Mouse (Mus musculus) limb, embryonic 11.5 days (tissue): ENCODE measurements around the gene Olfr76. TPM values are rescaled to one million over a fixed set of nuclear protein-coding genes. Genes with fewer than 3 reads are reported as not detected.
"Not testable (repeated sequence)": the region's sequence is repeated elsewhere in the genome, so short reads cannot be mapped to it uniquely, and the experiment has no call there.

Experiments
- ATAC-seq: fragments of 200-750 bp; cut with Nextera tagmentation; 2 replicates; pipeline ENCODE4 v1.8.0; 2017; ENCODE audit warnings: low read depth; ENCODE audit not compliant: insufficient number of reproducible peaks, low FRiP score, low TSS enrichment
- DNase-seq: peaks from one replicate; pipeline ENCODE4 v3.0.0-alpha.2; 2015; ENCODE audit warnings: low spot score
- H3K27ac ChIP-seq: fragments of 300-500 bp; sonication (generic); replicated peaks from 2 replicates; pipeline ENCODE4 v1.5.1; 2014; ENCODE audit warnings: low read depth, mild to moderate bottlenecking, low read length
- H3K27me3 ChIP-seq: fragments of 300-500 bp; sonication (generic); 2 replicates; pipeline ENCODE4 v1.6.1; 2014; ENCODE audit warnings: mild to moderate bottlenecking, low read length, mixed read lengths; ENCODE audit not compliant: control insufficient read depth, insufficient read depth
- H3K36me3 ChIP-seq: fragments of 300-500 bp; sonication (generic); 2 replicates; pipeline ENCODE4 v1.6.1; 2014; ENCODE audit warnings: mild to moderate bottlenecking, low read length, moderate library complexity, mixed read lengths; ENCODE audit not compliant: control insufficient read depth, insufficient read depth
- H3K4me1 ChIP-seq: fragments of 300-500 bp; sonication (generic); 2 replicates; pipeline ENCODE4 v1.6.1; 2014; ENCODE audit warnings: low read length, mixed read lengths; ENCODE audit not compliant: control insufficient read depth, insufficient read depth
- H3K4me2 ChIP-seq: fragments of 300-500 bp; sonication (generic); 2 replicates; pipeline ENCODE4 v1.6.1; 2014; ENCODE audit warnings: low read depth, mild to moderate bottlenecking, moderate library complexity; ENCODE audit not compliant: severe bottlenecking
- H3K4me3 ChIP-seq: fragments of 300-500 bp; sonication (generic); 2 replicates; pipeline ENCODE4 v1.5.1; 2014; ENCODE audit warnings: low read depth, low read length
- H3K9ac ChIP-seq: fragments of 300-500 bp; sonication (generic); 2 replicates; pipeline ENCODE4 v1.6.1; 2014; ENCODE audit warnings: mild to moderate bottlenecking, low read length
- H3K9me3 ChIP-seq: fragments of 300-500 bp; sonication (generic); 2 replicates; pipeline ENCODE4 v1.6.1; 2016; ENCODE audit warnings: low read length; ENCODE audit not compliant: control insufficient read depth
- WGBS: fragments of 180-500 bp; shearing (Covaris S2); extraction: QIAGEN DNeasy Blood & Tissue Kit; methylation state at CpG from one replicate; pipeline ENCODE4 v1.1.7; 2014; 5-methylcytosine and 5-hydroxymethylcytosine counted together
- polyA plus RNA-seq: library from polyadenylated mRNA; unstranded; fragments of >200 nt; fragmentation: Nextera tagmentation; extraction: Ambion mirVana; gene quantifications from 2 replicates; pipeline ENCODE4 v1.2.1, GENCODE M21; 2014

Olfr76 gene
- polyA plus RNA-seq, 1 experiment from 2014 or later = not detected

GRCm38 (mm10) chr19:12103234-12103633 is 19.8 kb downstream of the Olfr76 start, which contains the start of gene Olfr1427:
Gene Olfr1427, minus strand, starts transcription at chr19:12103334.
- Histone ChIP-seq H3K4me3 (no peak within 1 kb of the TSS), H3K9me3 (no peaks in the 10 kb centered on the region), H3K36me3 (no peaks in the 10 kb centered on the region), H3K27ac (no peak within 1 kb of the TSS), H3K4me2 (no peak within 1 kb of the TSS), H3K27me3 (no peaks in the 10 kb centered on the region), H3K9ac (no peak within 1 kb of the TSS), H3K4me1 (no peaks in the 10 kb centered on the region)
- DNase-seq (no peak), ATAC-seq (no peak)
- 95% methylated on average over 2 of the region's 2 CpGs for WGBS

GRCm38 (mm10) chr19:12091913-12092312 is 31.1 kb downstream of the Olfr76 start, which contains the start of gene Olfr1426:
Gene Olfr1426, minus strand, starts transcription at chr19:12092013.
- H3K4me3 ChIP-seq = no peak within 1 kb of the TSS
- 80% methylated on average over 1 of the region's 1 CpGs for WGBS
- H3K27me3 ChIP-seq = no peaks in the 10 kb centered on the region
- no peak for DNase-seq
- ATAC-seq = no peak
- no peaks in the 10 kb centered on the region for H3K9me3 ChIP-seq
- H3K4me1 ChIP-seq = no peaks in the 10 kb centered on the region
- H3K27ac ChIP-seq = no peak within 1 kb of the TSS
- H3K4me2 ChIP-seq = no peak within 1 kb of the TSS
- H3K36me3 ChIP-seq = no peaks in the 10 kb centered on the region
- no peak within 1 kb of the TSS for H3K9ac ChIP-seq

DNA sequence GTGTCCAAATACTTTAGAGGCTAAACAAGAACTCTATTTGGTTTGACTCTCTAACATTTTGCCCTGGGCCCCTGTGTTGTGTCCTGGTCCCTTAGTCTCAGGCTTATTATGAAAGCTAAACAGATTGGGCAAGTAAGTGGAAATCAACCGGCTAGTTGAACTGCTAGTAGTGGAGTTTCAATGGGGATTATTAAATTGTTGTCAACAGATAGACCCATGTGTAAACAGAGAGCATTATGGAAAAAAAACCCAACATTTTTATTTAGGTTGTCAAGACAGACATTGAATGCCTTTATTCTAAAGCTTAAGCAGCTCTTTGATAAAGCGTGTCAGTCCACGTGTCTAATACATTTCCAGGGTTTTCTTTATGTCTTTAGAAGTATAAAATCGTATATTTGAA is 45.4 kb downstream of the Olfr76 start, which contains the start of gene Olfr1425:
Olfr1425 (minus strand) TSS at position 101 of the 400 bp plus-strand sequence.
- ATAC-seq, DNase-seq, H3K4me3 ChIP-seq, H3K9ac ChIP-seq, H3K36me3 ChIP-seq, H3K9me3 ChIP-seq, H3K4me2 ChIP-seq, H3K27ac ChIP-seq, H3K4me1 ChIP-seq, H3K27me3 ChIP-seq: not testable (repeated sequence)
- WGBS = 89% methylated on average over 4 of the region's 4 CpGs

DNA sequence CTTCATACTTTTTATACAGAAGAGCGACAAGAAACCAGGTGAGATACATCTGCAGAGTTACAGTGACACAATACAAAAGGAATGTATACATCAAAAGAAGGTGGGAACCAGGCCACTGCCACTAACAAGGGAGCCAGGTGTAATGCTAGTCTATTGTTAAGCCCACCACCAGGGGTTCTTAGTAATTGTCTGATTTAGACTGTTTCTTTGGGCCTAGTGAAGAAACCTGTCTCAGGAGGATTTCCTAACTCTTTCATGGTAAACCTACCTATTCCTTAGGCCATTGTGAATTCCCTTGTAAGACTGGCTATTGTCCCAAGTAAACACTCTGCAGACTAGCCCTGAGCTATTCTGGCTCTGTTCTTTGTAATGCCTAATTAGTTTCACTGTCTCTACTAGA is 53.5 kb downstream of the Olfr76 start:
- 85% methylated on average over 1 of the region's 1 CpGs for WGBS
- H3K27me3 ChIP-seq, H3K9ac ChIP-seq, H3K9me3 ChIP-seq, H3K4me2 ChIP-seq, ATAC-seq, H3K4me1 ChIP-seq, H3K36me3 ChIP-seq, H3K4me3 ChIP-seq, H3K27ac ChIP-seq, DNase-seq: not testable (repeated sequence)

Other genes starting within 250 kb of the Olfr76 start
- gene Olfr1419, start 248.1 kb downstream of the Olfr76 start, polyA plus RNA-seq = not detected in 2 replicates
- not detected in 2 replicates for gene Olfr1420, start 236.6 kb downstream of the Olfr76 start, polyA plus RNA-seq
- 25.0 and 25.6 TPM in 2 replicates for gene Patl1, start 210.8 kb downstream of the Olfr76 start, polyA plus RNA-seq
- gene Osbp, start 157.3 kb downstream of the Olfr76 start, polyA plus RNA-seq = 6.1 and 7.2 TPM in 2 replicates
- gene Olfr1423, start 81.9 kb downstream of the Olfr76 start, polyA plus RNA-seq = not detected in 2 replicates
- gene Olfr1424, start 60.5 kb downstream of the Olfr76 start, polyA plus RNA-seq = not detected in 2 replicates
- not detected in 2 replicates for gene Olfr1425, start 45.5 kb downstream of the Olfr76 start, polyA plus RNA-seq
- gene Olfr1426, start 31.2 kb downstream of the Olfr76 start, polyA plus RNA-seq = not detected in 2 replicates
- not detected in 2 replicates for gene Olfr1427, start 19.9 kb downstream of the Olfr76 start, polyA plus RNA-seq
- not detected in 2 replicates for gene Olfr1428, start 7.3 kb downstream of the Olfr76 start, polyA plus RNA-seq
- gene Olfr1555-ps1, start 46.9 kb upstream of the Olfr76 start, polyA plus RNA-seq = not detected in 2 replicates
- gene Olfr1431, start 77.4 kb upstream of the Olfr76 start, polyA plus RNA-seq = not detected in 2 replicates
- gene Olfr1432, start 109.4 kb upstream of the Olfr76 start, polyA plus RNA-seq = not detected in 2 replicates
- not detected in 2 replicates for gene Olfr262, start 118.5 kb upstream of the Olfr76 start, polyA plus RNA-seq
- not detected in 2 replicates for gene Olfr235, start 137.8 kb upstream of the Olfr76 start, polyA plus RNA-seq
- not detected in 2 replicates for gene Olfr1434, start 156.7 kb upstream of the Olfr76 start, polyA plus RNA-seq
- gene Olfr1436, start 175.9 kb upstream of the Olfr76 start, polyA plus RNA-seq = not detected in 2 replicates
- gene Olfr1437, start 201.9 kb upstream of the Olfr76 start, polyA plus RNA-seq = not detected in 2 replicates
- gene Olfr1438-ps1, start 212.7 kb upstream of the Olfr76 start, polyA plus RNA-seq = not detected in 2 replicates